Mouse (Mus musculus) gastrocnemius, postnatal 4 days (tissue): Measurements from ENCODE around the gene Synpo2l. TPM values are rescaled to one million over a fixed set of nuclear protein-coding genes. Genes with fewer than 3 reads are reported as not detected.

ENCODE experiments used
- DNase-seq, 2 experiments: peaks; one replicate each; pipeline ENCODE4 v3.0.0; 2021 to 2022; ENCODE audit warnings: low spot score in 2 of 2, mixed read lengths in 2 of 2
- total RNA-seq, 2 experiments: library from RNA; stranded (reverse); gene quantifications; 2 replicates each; pipeline ENCODE4 v1.2.3; 2021

Synpo2l gene
- total RNA-seq, 2 experiments from 2014 or later: 274 to 291 TPM

- DNase-seq: no peak
Measured at GRCm38 (mm10) chr14:20682498-20682897, 14.3 kb upstream of the Synpo2l start.

- DNase-seq: no peak
Measured at GRCm38 (mm10) chr14:20681742-20682141, 13.6 kb upstream of the Synpo2l start.

- no peak for DNase-seq
Measured at GRCm38 (mm10) chr14:20677906-20678305, 9.8 kb upstream of the Synpo2l start.

- DNase-seq: peak; percentile 99
Measured at GRCm38 (mm10) chr14:20674064-20674833, 6.1 kb upstream of the Synpo2l start, which contains the start of gene Sec24c. Gene Sec24c, plus strand, starts transcription at chr14:20674308.

- DNase-seq: peak in 1 of 2 experiments; percentile 21
Measured at GRCm38 (mm10) chr14:20673735-20674063, 5.5 kb upstream of the Synpo2l start.

- peak in 1 of 2 experiments; percentile 26 for DNase-seq
Measured at GRCm38 (mm10) chr14:20672990-20673389, 4.8 kb upstream of the Synpo2l start.

GRCm38 (mm10) chr14:20667469-20667868 is 685 bp downstream of the Synpo2l start:
- DNase-seq: no peak

- DNase-seq: peak in 1 of 2 experiments; percentile 16
Measured at GRCm38 (mm10) chr14:20664436-20664835, 3.7 kb downstream of the Synpo2l start.

GRCm38 (mm10) chr14:20663601-20664000 is 4.6 kb downstream of the Synpo2l start:
- no peak for DNase-seq

- no peak for DNase-seq
Measured at GRCm38 (mm10) chr14:20662740-20663139, 5.4 kb downstream of the Synpo2l start.

GRCm38 (mm10) chr14:20661661-20662331 is 6.4 kb downstream of the Synpo2l start:
- peak in 1 of 2 experiments; percentile 37 for DNase-seq

- peak; percentile 88 to 94 for DNase-seq
Measured at GRCm38 (mm10) chr14:20660827-20661660, 7.1 kb downstream of the Synpo2l start.

- DNase-seq: no peak
Measured at GRCm38 (mm10) chr14:20659687-20660086, 8.5 kb downstream of the Synpo2l start.

GRCm38 (mm10) chr14:20658902-20659301 is 9.3 kb downstream of the Synpo2l start:
- no peak for DNase-seq

- peak in 1 of 2 experiments; percentile 37 for DNase-seq
Measured at GRCm38 (mm10) chr14:20658326-20658725, 9.8 kb downstream of the Synpo2l start.

- peak in 1 of 2 experiments; percentile 28 for DNase-seq
Measured at GRCm38 (mm10) chr14:20656361-20656760, 11.8 kb downstream of the Synpo2l start, which contains the start of gene Myoz1. Gene Myoz1, minus strand, starts transcription at chr14:20656540.

- no peak for DNase-seq
Measured at GRCm38 (mm10) chr14:20655731-20656130, 12.4 kb downstream of the Synpo2l start.

- DNase-seq: no peak
Measured at GRCm38 (mm10) chr14:20654690-20655421, 13.3 kb downstream of the Synpo2l start.

- DNase-seq: peak in 1 of 2 experiments; percentile 16
Measured at GRCm38 (mm10) chr14:20651722-20652256, 16.4 kb downstream of the Synpo2l start.

- DNase-seq: peak in 1 of 2 experiments; percentile 48
Measured at GRCm38 (mm10) chr14:20651000-20651399, 17.2 kb downstream of the Synpo2l start.
